Mouse (Mus musculus): ENCODE measurements around the gene Pik3ip1. TPM values are rescaled to one million over a fixed set of nuclear protein-coding genes. Genes with fewer than 3 reads are reported as not detected.

Gene Pik3ip1
- polyA plus RNA-seq, 1 experiment from 2014 or later = 26.3 TPM

GRCm38 (mm10) chr11:3330991-3331750, 970 bp downstream of the Pik3ip1 start:
- H3K9ac ChIP-seq = peak overlapping the region; percentile 67
- peaks cover 17% of the 10 kb centered on the region for H3K4me1 ChIP-seq (replicated peaks)
- peak overlapping the region; percentile 83 for H3K27ac ChIP-seq (replicated peaks)
- H3K27me3 ChIP-seq = no peaks in the 10 kb centered on the region
- WGBS = 1% methylated on average over 14 of the region's 14 CpGs
- peak overlapping the region; percentile 98 for H3K4me2 ChIP-seq
- no peak for ATAC-seq (ENCODE audit: low FRiP score, low read depth)
- peak overlapping the region; percentile 70 for H3K4me3 ChIP-seq
- H3K36me3 ChIP-seq = no peaks in the 10 kb centered on the region
- H3K9me3 ChIP-seq = no peaks in the 10 kb centered on the region

- no peaks in the 10 kb centered on the region for H3K9me3 ChIP-seq
- peak; percentile 98 for ATAC-seq (ENCODE audit: low FRiP score, low read depth)
- WGBS = under 1% methylated on average over 65 of the region's 75 CpGs
These were observed 1.8 kb downstream of the Pik3ip1 start for GRCm38 (mm10) chr11:3331756-3332642.

DNA sequence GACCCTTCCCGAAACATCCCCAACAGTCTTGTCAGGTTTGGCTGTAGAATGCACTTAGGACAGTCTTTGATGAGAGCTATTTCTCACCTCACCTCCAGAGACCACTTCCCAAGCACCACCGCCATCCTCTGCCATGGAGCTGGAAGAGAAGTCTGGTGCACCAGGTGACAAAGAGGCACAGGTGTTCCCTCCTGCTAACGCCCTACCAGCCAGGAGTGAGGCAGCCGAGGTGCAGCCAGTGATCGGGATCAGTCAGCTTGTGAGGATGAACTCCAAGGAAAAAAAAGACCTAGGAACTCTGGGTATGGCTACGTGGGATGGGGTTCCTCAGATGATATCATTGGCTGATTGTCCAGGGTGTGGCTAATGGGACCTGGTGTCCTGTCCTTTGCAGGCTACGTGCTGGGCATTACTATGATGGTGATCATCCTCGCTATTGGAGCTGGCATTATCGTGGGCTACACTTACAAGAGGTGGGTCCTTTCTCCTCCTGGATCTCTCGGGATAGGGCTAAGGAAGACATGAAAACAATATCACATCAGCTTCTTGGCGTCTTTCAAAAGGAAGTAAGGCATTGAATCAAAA, 3.0 kb downstream of the Pik3ip1 start:
- H3K27ac ChIP-seq (replicated peaks) = no peak overlapping the region

More at GRCm38 (mm10) chr11:3331756-3332642, 1.8 kb downstream of the Pik3ip1 start:
- no peaks in the 10 kb centered on the region for H3K27me3 ChIP-seq
- H3K36me3 ChIP-seq = no peaks in the 10 kb centered on the region
- H3K4me2 ChIP-seq = peak overlapping the region; percentile 98
- peak overlapping the region; percentile 83 for H3K27ac ChIP-seq (replicated peaks)
- peak overlapping the region; percentile 70 for H3K4me3 ChIP-seq
- peaks cover 22% of the 10 kb centered on the region for H3K4me1 ChIP-seq (replicated peaks)
- H3K9ac ChIP-seq = peak overlapping the region; percentile 67

DNA sequence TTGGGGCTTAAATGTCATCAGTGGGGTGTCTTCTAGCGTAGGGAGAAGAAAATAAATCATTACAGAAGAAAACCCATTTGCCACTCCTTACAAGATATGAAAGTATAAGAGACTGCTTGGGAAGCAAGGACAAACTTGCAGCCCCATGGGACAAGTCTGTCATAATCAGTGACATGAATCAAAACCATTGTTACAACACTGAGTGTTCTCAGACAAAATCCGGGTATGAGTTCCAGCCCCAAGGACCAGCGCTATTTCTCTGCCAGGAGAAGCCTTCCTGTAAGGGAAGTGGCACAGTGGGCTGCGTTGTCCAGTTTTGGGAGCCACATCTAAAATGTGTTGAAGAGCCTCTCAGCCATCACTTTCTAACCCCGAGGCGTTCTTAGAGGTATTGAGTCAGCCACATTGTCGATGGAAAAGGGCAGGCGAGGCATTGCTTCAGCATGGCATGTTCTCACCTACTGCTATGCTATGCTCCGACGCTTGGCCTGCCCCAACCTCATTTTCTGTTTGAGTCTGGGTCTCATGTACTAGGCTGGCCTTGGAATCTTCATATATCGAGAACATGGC, 4.0 kb downstream of the Pik3ip1 start:
- Histone ChIP-seq H3K27ac (replicated peaks) (no peak overlapping the region), H3K9me3 (no peaks in the 10 kb centered on the region), H3K4me1 (replicated peaks) (peaks cover 33% of the 10 kb centered on the region), H3K4me3 (no peak overlapping the region), H3K36me3 (no peaks in the 10 kb centered on the region), H3K4me2 (no peak overlapping the region), H3K27me3 (no peaks in the 10 kb centered on the region), H3K9ac (no peak overlapping the region)
- 90% methylated on average over 11 of the region's 11 CpGs for WGBS
- no peak for ATAC-seq (ENCODE audit: low FRiP score, low read depth)

More for the DNA sequence above, 3.0 kb downstream of the Pik3ip1 start:
- no peaks in the 10 kb centered on the region for H3K36me3 ChIP-seq
- 88% methylated on average over 11 of the region's 11 CpGs for WGBS
- H3K27me3 ChIP-seq = no peaks in the 10 kb centered on the region
- ATAC-seq (ENCODE audit: low FRiP score, low read depth) = no peak
- no peak overlapping the region for H3K9ac ChIP-seq
- no peaks in the 10 kb centered on the region for H3K9me3 ChIP-seq
- peaks cover 33% of the 10 kb centered on the region for H3K4me1 ChIP-seq (replicated peaks)
- no peak overlapping the region for H3K4me3 ChIP-seq
- H3K4me2 ChIP-seq = peak overlapping the region; percentile 98

DNA sequence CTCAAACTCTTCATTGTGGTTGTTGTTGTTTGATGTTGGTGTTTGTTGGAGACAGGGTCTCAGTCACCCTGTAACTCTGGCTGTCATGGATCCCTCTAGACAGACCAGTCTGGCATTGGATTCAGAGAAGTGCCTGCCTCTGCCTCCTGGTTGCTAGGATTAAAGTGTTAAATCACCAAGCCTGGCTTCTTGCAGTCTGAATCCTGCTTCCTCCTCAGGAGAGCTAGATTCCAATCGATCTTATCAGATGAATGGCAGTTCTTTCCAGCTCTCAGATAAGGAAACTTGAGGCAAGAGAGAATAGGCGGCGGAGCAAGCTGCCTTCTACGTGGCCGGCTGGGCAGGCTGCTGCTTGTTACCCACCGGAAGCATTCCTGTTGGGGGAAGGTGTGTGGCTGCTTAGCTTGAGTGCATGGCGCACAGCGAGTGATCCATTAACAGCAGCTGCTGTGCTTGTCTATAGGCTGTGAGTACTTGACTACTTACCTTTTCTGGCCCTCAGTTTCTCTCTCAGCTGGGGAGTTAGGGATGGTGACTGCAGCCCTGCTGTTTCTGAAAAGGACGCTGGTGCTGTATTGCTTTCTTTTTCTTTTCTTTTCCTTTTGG, 4.6 kb downstream of the Pik3ip1 start:
- H3K36me3 ChIP-seq = no peaks in the 10 kb centered on the region
- H3K4me2 ChIP-seq = no peak overlapping the region
- WGBS = 49% methylated on average over 9 of the region's 9 CpGs
- no peak overlapping the region for H3K27ac ChIP-seq (replicated peaks)
- ATAC-seq (ENCODE audit: low FRiP score, low read depth) = no peak
- H3K27me3 ChIP-seq = no peaks in the 10 kb centered on the region
- H3K4me1 ChIP-seq (replicated peaks) = peaks cover 33% of the 10 kb centered on the region
- H3K9me3 ChIP-seq = no peaks in the 10 kb centered on the region
- no peak overlapping the region for H3K9ac ChIP-seq
- no peak overlapping the region for H3K4me3 ChIP-seq

DNA sequence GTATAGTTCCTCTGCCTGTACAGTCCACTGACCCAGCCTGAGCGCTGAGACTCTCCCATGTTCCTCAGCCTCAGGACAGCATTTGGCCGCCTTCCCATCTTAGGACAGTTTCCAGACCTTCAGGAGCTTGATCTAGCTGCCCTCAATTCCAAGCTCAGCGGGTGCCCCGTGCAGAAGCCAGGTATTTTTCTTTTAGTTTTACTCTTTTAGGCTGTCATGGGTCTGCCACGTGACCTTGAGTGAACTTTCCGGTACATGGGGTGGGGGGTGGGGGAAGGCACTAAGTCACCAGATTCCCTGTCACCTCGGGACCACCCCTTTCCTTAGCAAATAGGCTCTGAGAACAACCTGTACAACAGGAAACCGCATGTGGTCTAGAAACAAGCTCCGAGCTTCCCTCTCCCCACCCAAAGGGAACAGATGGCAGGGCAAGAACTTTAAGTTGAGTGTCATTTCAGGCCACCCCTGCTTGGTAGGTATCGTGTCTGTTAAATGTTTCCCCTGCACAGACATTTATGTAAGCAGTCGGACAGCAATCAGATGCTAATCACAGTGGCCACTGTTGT, 5.5 kb downstream of the Pik3ip1 start:
- WGBS = 50% methylated on average over 11 of the region's 11 CpGs
- Histone ChIP-seq H3K27me3 (no peaks in the 10 kb centered on the region), H3K27ac (replicated peaks) (no peak overlapping the region), H3K4me1 (replicated peaks) (peaks cover 26% of the 10 kb centered on the region), H3K9me3 (no peaks in the 10 kb centered on the region), H3K4me3 (no peak overlapping the region), H3K36me3 (no peaks in the 10 kb centered on the region), H3K4me2 (no peak overlapping the region), H3K9ac (no peak overlapping the region)
- ATAC-seq (ENCODE audit: low FRiP score, low read depth) = no peak

DNA sequence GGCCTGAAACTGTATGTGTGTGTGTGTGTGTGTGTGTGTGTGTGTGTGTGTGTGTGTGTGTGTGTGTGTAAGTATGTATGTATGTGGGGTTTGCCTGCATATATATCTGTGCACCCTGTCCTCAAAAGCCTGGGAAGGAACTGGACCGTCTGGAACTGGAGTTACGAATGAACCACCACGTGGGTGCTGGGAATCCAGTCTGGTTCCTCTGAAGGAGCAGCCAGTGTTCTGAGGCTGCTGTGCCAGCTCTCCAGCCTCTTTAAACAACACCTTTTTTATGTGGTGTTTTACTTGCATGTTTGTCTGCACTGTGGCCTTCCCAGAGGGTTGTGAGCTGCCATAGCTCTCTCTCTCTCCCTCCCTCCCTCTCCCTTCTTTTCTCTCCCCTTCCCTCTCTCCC, 6.4 kb downstream of the Pik3ip1 start:
- no peak for ATAC-seq (ENCODE audit: low FRiP score, low read depth)
- Histone ChIP-seq H3K9me3 (no peaks in the 10 kb centered on the region), H3K9ac (no peak overlapping the region), H3K4me3 (no peak overlapping the region), H3K27ac (replicated peaks) (no peak overlapping the region), H3K36me3 (peaks cover 2% of the 10 kb centered on the region; the same call in 1 of the 2 replicates), H3K27me3 (no peaks in the 10 kb centered on the region), H3K4me1 (replicated peaks) (peaks cover 26% of the 10 kb centered on the region), H3K4me2 (no peak overlapping the region)
- 62% methylated on average over 3 of the region's 3 CpGs for whole genome bisulfite sequencing

- peak overlapping the region; percentile 66 for H3K27ac ChIP-seq (replicated peaks)
- H3K27me3 ChIP-seq = no peaks in the 10 kb centered on the region
- 8% methylated on average over 12 of the region's 12 CpGs for WGBS
- peak overlapping the region; percentile 24; the same call in 1 of the 2 replicates for H3K9ac ChIP-seq
- peaks cover 25% of the 10 kb centered on the region for H3K4me1 ChIP-seq (replicated peaks)
- no peaks in the 10 kb centered on the region for H3K9me3 ChIP-seq
- peak overlapping the region; percentile 16; the same call in 1 of the 2 replicates for H3K4me2 ChIP-seq
- ATAC-seq (ENCODE audit: low FRiP score, low read depth) = peak; percentile 52
- no peak overlapping the region for H3K4me3 ChIP-seq
- H3K36me3 ChIP-seq = peaks cover 6% of the 10 kb centered on the region
These were observed 7.2 kb downstream of the Pik3ip1 start for GRCm38 (mm10) chr11:3337173-3337955.

- H3K27ac ChIP-seq (replicated peaks) = peak overlapping the region; percentile 66
- H3K9ac ChIP-seq = no peak overlapping the region; the same call in 1 of the 2 replicates
- peaks cover 11% of the 10 kb centered on the region for H3K36me3 ChIP-seq
- H3K4me1 ChIP-seq (replicated peaks) = peaks cover 19% of the 10 kb centered on the region
- no peak overlapping the region for H3K4me2 ChIP-seq
- H3K4me3 ChIP-seq = no peak overlapping the region
- WGBS = 44% methylated on average over 5 of the region's 5 CpGs
- peak; percentile 47 for ATAC-seq (ENCODE audit: low FRiP score, low read depth)
- H3K9me3 ChIP-seq = no peaks in the 10 kb centered on the region
- no peaks in the 10 kb centered on the region for H3K27me3 ChIP-seq
These were observed 7.8 kb downstream of the Pik3ip1 start for GRCm38 (mm10) chr11:3337961-3338360.

GRCm38 (mm10) chr11:3341476-3341875, 11.3 kb downstream of the Pik3ip1 start:
- Histone ChIP-seq H3K9ac (no peak overlapping the region), H3K27me3 (no peaks in the 10 kb centered on the region), H3K4me3 (no peak overlapping the region), H3K9me3 (no peaks in the 10 kb centered on the region), H3K27ac (replicated peaks) (no peak overlapping the region), H3K4me1 (replicated peaks) (peaks cover 16% of the 10 kb centered on the region), H3K36me3 (peaks cover 46% of the 10 kb centered on the region), H3K4me2 (no peak overlapping the region)
- no peak for ATAC-seq (ENCODE audit: low FRiP score, low read depth)
- WGBS = 89% methylated on average over 5 of the region's 5 CpGs
